Mouse (Mus musculus) kidney, adult 2 months (tissue): Measurements from ENCODE around the gene Ppa1.

Experiments used
- CTCF ChIP-seq: fragments of 200-500 bp; conservative IDR thresholded peaks from 2 replicates; pipeline ENCODE4 v1.5.1; 2011; ENCODE audit warnings: low read depth, mild to moderate bottlenecking, control low read depth, low read length, moderate library complexity, mixed read lengths; ENCODE audit not compliant: insufficient read depth, insufficient read length
- POLR2A ChIP-seq: fragments of 200-500 bp; IDR thresholded peaks from one replicate; pipeline ENCODE4 v1.6.1; 2011; ENCODE audit warnings: low read depth, low read length, control low read depth

DNA sequence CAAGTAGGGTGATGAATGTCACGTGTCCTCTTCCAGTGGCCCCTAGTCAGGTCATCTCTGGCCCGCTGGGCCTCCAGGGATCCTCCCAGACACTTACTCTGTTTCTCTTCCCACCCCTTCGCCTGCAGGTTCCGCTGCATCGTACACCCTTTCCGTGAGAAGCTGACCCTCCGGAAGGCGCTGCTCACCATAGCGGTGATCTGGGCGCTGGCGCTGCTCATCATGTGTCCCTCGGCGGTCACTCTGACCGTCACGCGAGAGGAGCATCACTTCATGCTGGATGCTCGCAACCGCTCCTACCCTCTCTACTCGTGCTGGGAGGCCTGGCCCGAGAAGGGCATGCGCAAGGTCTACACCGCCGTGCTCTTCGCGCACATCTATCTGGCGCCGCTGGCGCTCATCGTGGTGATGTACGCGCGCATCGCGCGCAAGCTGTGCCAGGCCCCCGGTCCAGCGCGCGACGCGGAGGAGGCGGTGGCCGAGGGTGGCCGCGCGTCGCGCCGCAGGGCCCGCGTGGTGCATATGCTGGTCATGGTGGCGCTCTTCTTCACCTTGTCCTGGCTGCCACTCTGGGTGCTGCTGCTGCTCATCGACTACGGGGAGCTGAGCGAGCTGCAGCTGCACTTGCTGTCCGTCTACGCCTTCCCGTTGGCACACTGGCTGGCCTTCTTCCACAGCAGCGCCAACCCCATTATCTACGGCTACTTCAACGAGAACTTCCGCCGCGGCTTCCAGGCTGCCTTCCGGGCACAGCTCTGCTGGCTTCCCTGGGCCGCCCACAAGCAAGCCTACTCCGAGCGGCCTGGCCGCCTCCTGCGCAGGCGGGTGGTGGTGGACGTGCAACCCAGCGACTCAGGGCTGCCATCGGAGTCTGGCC is 22.7 kb upstream of the Ppa1 start:
- no peak for TF ChIP-seq CTCF
- TF ChIP-seq POLR2A: no peak
